Mouse (Mus musculus) liver, embryonic 15.5 days (tissue): ENCODE results near the gene Mboat7. TPM values are rescaled to one million over a fixed set of nuclear protein-coding genes. Genes with fewer than 3 reads are reported as not detected.

Experiments
- ATAC-seq: fragments of 200-750 bp; cut with Nextera tagmentation; 2 replicates; pipeline ENCODE4 v1.8.0; 2017; ENCODE audit warnings: moderate number of reproducible peaks, mild to moderate bottlenecking, moderate library complexity; ENCODE audit not compliant: insufficient read depth
- H3K27ac ChIP-seq: fragments of 300-500 bp; sonication (generic); replicated peaks from 2 replicates; pipeline ENCODE4 v1.5.1; 2015; ENCODE audit warnings: mild to moderate bottlenecking, inconsistent platforms
- H3K27me3 ChIP-seq: fragments of 300-500 bp; sonication (generic); 2 replicates; pipeline ENCODE4 v1.6.1; 2015; ENCODE audit warnings: mild to moderate bottlenecking, inconsistent platforms
- H3K36me3 ChIP-seq: fragments of 300-500 bp; sonication (generic); replicated peaks from 2 replicates; pipeline ENCODE4 v1.6.1; 2015; ENCODE audit warnings: moderate library complexity, mild to moderate bottlenecking, inconsistent platforms
- H3K4me1 ChIP-seq: fragments of 300-500 bp; sonication (generic); replicated peaks from 2 replicates; pipeline ENCODE4 v1.6.1; 2015; ENCODE audit warnings: inconsistent platforms
- H3K4me2 ChIP-seq: fragments of 300-500 bp; sonication (generic); 2 replicates; pipeline ENCODE4 v1.6.1; 2015; ENCODE audit warnings: moderate library complexity, mild to moderate bottlenecking, inconsistent platforms
- H3K4me3 ChIP-seq: fragments of 300-500 bp; sonication (generic); replicated peaks from 2 replicates; pipeline ENCODE4 v1.5.1; 2015; ENCODE audit warnings: mild to moderate bottlenecking, inconsistent platforms
- H3K9ac ChIP-seq: fragments of 300-500 bp; sonication (generic); 2 replicates; pipeline ENCODE4 v1.6.1; 2015; ENCODE audit warnings: moderate library complexity, mild to moderate bottlenecking, inconsistent platforms
- H3K9me3 ChIP-seq: fragments of 300-500 bp; sonication (generic); replicated peaks from 2 replicates; pipeline ENCODE4 v1.6.1; 2016; ENCODE audit warnings: inconsistent platforms
- WGBS: fragments of 180-500 bp; shearing (Covaris S2); methylation state at CpG from one replicate; pipeline ENCODE4 v1.1.7; 2015; ENCODE audit warnings: mixed read lengths; ENCODE audit not compliant: insufficient replicate concordance; 5-methylcytosine and 5-hydroxymethylcytosine counted together
- polyA plus RNA-seq: library from polyadenylated mRNA; unstranded; fragments of >200 nt; fragmentation: Nextera tagmentation; extraction: Ambion mirVana; gene quantifications from 2 replicates; pipeline ENCODE4 v1.2.1, GENCODE M21; 2015

Mboat7 gene
- polyA plus RNA-seq, 1 experiment from 2014 or later = 20.9 TPM

DNA sequence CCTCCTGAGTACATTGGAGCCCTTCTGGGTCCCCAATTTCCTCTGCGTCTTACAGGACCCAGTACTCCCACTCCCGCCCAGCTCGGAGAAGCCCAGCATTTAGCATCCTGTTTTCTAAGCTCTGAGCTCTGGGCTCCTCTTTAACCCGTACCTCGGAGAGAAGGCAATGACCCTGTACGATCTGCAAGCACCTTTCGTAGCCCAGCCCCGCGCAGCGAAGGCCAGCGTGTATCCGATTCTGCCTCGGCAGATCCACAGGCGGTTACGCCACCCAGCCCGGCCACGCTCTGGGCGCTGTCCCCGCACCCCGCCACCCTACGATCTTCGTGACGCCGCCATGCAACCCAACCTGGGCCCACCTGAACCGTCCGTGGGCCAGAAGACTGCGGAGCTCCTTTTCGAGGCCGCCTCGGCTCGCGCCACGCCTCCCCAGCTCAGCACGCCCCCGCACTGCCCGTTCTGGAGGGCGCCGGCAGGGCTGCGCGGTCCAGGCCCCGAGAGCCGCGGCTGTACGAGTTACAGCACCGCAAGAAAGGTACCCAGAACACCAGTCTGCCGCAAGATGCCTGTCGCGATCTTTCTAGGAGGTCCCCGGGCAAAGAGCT, 839 bp downstream of the Mboat7 start, which contains the start of gene Tsen34:
Gene Tsen34, plus strand, starts transcription at position 482 of the 605 bp plus-strand sequence.
- under 1% methylated on average over 49 of the region's 49 CpGs for WGBS
- ATAC-seq = peak; percentile 47
- no peaks in the 10 kb centered on the region for H3K9me3 ChIP-seq
- peak within 1 kb of the TSS; percentile 72 for H3K4me3 ChIP-seq
- peak within 1 kb of the TSS; percentile 88 for H3K27ac ChIP-seq
- peaks cover 40% of the 10 kb centered on the region for H3K4me1 ChIP-seq
- peaks cover 2% of the 10 kb centered on the region for H3K36me3 ChIP-seq
- H3K4me2 ChIP-seq = peak within 1 kb of the TSS; percentile 94
- peak within 1 kb of the TSS; percentile 74 for H3K9ac ChIP-seq
- no peaks in the 10 kb centered on the region for H3K27me3 ChIP-seq

DNA sequence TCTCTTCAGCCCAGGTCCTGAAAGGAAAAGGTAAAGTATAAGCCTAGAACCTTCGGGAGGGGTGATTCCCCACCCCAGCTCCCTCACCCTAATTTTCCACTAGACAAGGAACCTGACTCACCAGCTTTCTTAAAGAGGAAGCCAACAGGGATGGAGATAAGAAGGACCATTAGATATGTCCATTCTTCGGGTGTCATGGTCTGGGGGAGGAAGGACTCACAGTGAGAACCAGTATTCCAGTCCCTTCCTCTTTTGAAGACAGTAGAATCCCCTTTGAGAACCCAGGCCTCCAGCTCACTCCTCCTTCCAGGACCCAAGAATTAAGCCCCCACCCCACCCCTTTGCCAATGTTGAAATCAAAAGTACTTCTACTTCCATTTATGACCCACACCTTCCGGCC, 1.4 kb downstream of the Mboat7 start:
- peak overlapping the region; percentile 88; the same call in 1 of the 2 replicates for H3K27ac ChIP-seq

GRCm38 (mm10) chr7:3685400-3686187, 7.7 kb downstream of the Mboat7 start:
- Histone ChIP-seq H3K4me2 (no peak overlapping the region), H3K27me3 (no peaks in the 10 kb centered on the region), H3K9ac (no peak overlapping the region), H3K27ac (no peak overlapping the region), H3K4me1 (no peaks in the 10 kb centered on the region), H3K36me3 (peaks cover 23% of the 10 kb centered on the region), H3K4me3 (no peak overlapping the region), H3K9me3 (no peaks in the 10 kb centered on the region)
- WGBS = 87% methylated on average over 31 of the region's 31 CpGs
- ATAC-seq = no peak

More for the DNA sequence above, 1.4 kb downstream of the Mboat7 start:
- H3K4me1 ChIP-seq = peaks cover 40% of the 10 kb centered on the region
- no peaks in the 10 kb centered on the region for H3K27me3 ChIP-seq
- H3K4me3 ChIP-seq = peak overlapping the region; percentile 72
- H3K36me3 ChIP-seq = peaks cover 4% of the 10 kb centered on the region
- 9% methylated on average over 3 of the region's 3 CpGs for WGBS
- H3K4me2 ChIP-seq = peak overlapping the region; percentile 94
- ATAC-seq = no peak
- H3K9me3 ChIP-seq = no peaks in the 10 kb centered on the region
- H3K9ac ChIP-seq = peak overlapping the region; percentile 74

DNA sequence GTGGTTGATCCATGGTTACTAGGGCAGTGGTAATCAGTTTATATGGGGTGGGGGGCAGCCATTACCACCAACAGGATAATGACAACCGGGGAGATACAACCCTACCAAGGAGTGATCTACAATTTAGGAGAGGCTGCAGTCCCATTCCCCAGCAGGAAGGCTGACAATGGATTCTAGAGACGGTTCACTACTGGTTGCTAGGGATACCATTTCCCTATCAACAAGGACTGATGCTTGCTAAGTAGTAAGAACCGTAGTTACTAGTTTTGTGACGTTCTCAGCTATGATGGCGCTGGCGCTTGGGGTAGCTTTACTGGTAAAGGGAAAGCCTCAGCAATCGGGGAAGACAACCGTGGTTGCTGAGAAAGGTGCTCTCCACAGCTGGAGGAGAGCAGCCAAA, 8.6 kb downstream of the Mboat7 start:
- Histone ChIP-seq H3K9me3 (no peaks in the 10 kb centered on the region), H3K9ac (no peak overlapping the region), H3K4me2 (no peak overlapping the region), H3K36me3 (peaks cover 28% of the 10 kb centered on the region), H3K27me3 (no peaks in the 10 kb centered on the region), H3K27ac (no peak overlapping the region), H3K4me3 (no peak overlapping the region), H3K4me1 (no peaks in the 10 kb centered on the region)
- WGBS = 81% methylated on average over 8 of the region's 8 CpGs
- no peak for ATAC-seq

GRCm38 (mm10) chr7:3683908-3684550, 9.3 kb downstream of the Mboat7 start:
- Histone ChIP-seq H3K4me1 (no peaks in the 10 kb centered on the region), H3K4me3 (no peak overlapping the region), H3K9me3 (no peaks in the 10 kb centered on the region), H3K36me3 (peaks cover 28% of the 10 kb centered on the region), H3K27me3 (no peaks in the 10 kb centered on the region), H3K4me2 (no peak overlapping the region), H3K27ac (no peak overlapping the region), H3K9ac (no peak overlapping the region)
- 75% methylated on average over 10 of the region's 10 CpGs for WGBS
- no peak for ATAC-seq

- Histone ChIP-seq H3K9ac (no peak within 1 kb of the TSS), H3K4me1 (no peaks in the 10 kb centered on the region; the same call in 1 of the 2 replicates), H3K27me3 (no peaks in the 10 kb centered on the region), H3K4me2 (no peak within 1 kb of the TSS), H3K9me3 (no peaks in the 10 kb centered on the region), H3K27ac (no peak within 1 kb of the TSS), H3K36me3 (0 out of 2 replicates have a peak, but pooled peaks cover 6% of the 10 kb centered on the region), H3K4me3 (no peak within 1 kb of the TSS)
- ATAC-seq = no peak
- WGBS = 63% methylated on average over 9 of the region's 9 CpGs
These were observed 16.0 kb downstream of the Mboat7 start, which contains the start of gene Tmc4 for GRCm38 (mm10) chr7:3677342-3677741. Gene Tmc4, minus strand, starts transcription at chr7:3677553.

DNA sequence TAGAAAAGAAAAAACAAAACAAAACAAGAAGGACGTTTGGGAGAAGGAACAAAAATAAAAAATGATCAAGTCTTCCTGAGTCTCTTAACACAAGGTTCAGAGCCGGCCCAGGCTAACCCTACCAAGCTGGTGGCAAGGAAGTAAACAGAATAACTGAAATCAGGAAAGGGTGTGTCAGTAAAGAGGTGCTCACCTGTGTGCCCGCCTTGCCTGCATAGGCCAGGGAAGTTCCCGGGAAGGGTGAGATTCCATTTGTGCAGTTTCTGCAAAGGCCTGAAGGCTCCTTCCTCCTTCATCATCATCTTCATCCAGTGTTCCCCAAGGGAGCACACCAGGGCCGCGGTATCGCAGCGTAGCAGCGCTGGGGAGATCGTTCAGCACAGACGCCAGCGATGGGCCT, 17.0 kb downstream of the Mboat7 start:
- no peak for ATAC-seq
- Histone ChIP-seq H3K9ac (no peak overlapping the region), H3K36me3 (0 out of 2 replicates have a peak, but pooled peaks cover 6% of the 10 kb centered on the region), H3K4me1 (no peaks in the 10 kb centered on the region; the same call in 1 of the 2 replicates), H3K4me2 (no peak overlapping the region), H3K9me3 (no peaks in the 10 kb centered on the region), H3K27ac (no peak overlapping the region), H3K27me3 (no peaks in the 10 kb centered on the region), H3K4me3 (no peak overlapping the region)
- 70% methylated on average over 12 of the region's 12 CpGs for WGBS

DNA sequence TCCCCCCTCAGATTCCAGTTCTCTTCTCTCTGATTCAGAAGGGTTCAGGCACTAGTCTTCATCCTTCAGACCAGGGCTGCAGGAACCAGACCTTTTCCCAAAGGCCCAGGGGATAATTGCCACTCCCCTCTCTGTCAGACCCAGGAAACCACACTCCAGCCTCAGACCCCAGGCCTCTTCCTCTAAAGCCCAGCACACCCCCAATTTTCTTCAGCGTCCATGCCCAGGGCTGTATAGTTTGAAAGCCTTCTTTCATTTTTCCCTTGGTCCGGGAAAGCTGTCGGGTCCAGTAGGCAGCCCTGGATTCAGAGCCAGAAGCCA, 18.1 kb downstream of the Mboat7 start:
- no peak for ATAC-seq
- H3K4me2 ChIP-seq = no peak overlapping the region
- no peaks in the 10 kb centered on the region for H3K9me3 ChIP-seq
- H3K4me3 ChIP-seq = no peak overlapping the region
- no peaks in the 10 kb centered on the region for H3K27me3 ChIP-seq
- H3K9ac ChIP-seq = no peak overlapping the region
- WGBS = 54% methylated on average over 3 of the region's 3 CpGs
- no peaks in the 10 kb centered on the region; the same call in 1 of the 2 replicates for H3K4me1 ChIP-seq
- H3K36me3 ChIP-seq = 0 out of 2 replicates have a peak, but pooled peaks cover under 1% of the 10 kb centered on the region
- H3K27ac ChIP-seq = no peak overlapping the region

DNA sequence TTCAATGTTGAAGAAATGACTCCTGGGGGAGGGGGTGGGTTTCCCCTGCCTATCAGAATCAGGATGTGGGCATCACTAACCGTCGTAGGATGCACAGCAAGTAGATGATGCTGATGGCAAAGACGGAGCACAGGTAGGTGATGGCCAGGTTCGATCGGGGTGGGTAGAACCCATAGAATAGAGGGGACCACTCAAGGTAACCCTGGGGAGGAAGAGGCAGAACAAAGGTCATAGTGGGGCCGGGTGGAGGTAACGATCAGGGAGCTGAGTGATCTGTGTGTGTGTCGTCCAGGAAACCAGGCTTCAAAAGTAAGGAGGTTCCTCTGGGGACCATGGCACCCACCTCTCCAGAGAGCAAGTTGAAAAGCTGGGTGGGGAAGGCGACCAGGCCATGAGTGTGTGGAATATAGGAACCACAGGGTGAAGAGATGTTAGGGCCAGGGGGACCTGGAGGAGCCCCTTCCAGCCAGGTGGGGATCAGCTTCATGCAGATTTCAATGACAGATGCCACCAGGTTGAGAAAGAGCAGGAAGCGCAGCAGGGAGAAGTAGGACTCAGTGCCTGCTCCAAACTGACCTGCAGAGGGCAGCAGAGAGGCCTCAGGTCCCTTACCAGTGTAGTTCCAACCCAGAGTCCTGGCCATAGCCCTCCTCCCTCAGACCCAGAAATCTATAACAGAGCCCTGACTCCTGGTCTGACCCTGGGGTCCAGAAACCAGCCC, 18.7 kb downstream of the Mboat7 start:
- H3K4me1 ChIP-seq = no peaks in the 10 kb centered on the region; the same call in 1 of the 2 replicates
- 40% methylated on average over 10 of the region's 10 CpGs for WGBS
- H3K27me3 ChIP-seq = no peaks in the 10 kb centered on the region
- no peaks in the 10 kb centered on the region for H3K36me3 ChIP-seq
- no peak overlapping the region for H3K4me3 ChIP-seq
- no peak overlapping the region for H3K9ac ChIP-seq
- H3K9me3 ChIP-seq = no peaks in the 10 kb centered on the region
- H3K4me2 ChIP-seq = no peak overlapping the region
- H3K27ac ChIP-seq = no peak overlapping the region
- ATAC-seq = peak; percentile 70

- H3K4me1 ChIP-seq = peaks cover 42% of the 10 kb centered on the region
- peak overlapping the region; percentile 74 for H3K4me3 ChIP-seq
- peak; percentile 8 for ATAC-seq
- peaks cover 17% of the 10 kb centered on the region for H3K36me3 ChIP-seq
- H3K27ac ChIP-seq = peak overlapping the region; percentile 93
- no peaks in the 10 kb centered on the region for H3K27me3 ChIP-seq
- H3K9me3 ChIP-seq = no peaks in the 10 kb centered on the region
- peak overlapping the region; percentile 91 for H3K4me2 ChIP-seq
- 22% methylated on average over 14 of the region's 14 CpGs for WGBS
- H3K9ac ChIP-seq = peak overlapping the region; percentile 37
These were observed 26.4 kb downstream of the Mboat7 start for GRCm38 (mm10) chr7:3666921-3667391.
